Mouse (Mus musculus) CH12.LX (cell line): ENCODE results near the gene Col20a1. TPM values are rescaled to one million over a fixed set of nuclear protein-coding genes. Genes with fewer than 3 reads are reported as not detected.

ENCODE experiments used
- DNase-seq: peaks from one replicate; pipeline ENCODE4 v3.0.0-alpha.2; 2013; ENCODE audit errors: extremely low read depth
- H3K27ac ChIP-seq: 2 replicates; pipeline ENCODE4 v1.5.1; 2012; ENCODE audit warnings: low read depth, mild to moderate bottlenecking, control low read depth, moderate library complexity; ENCODE audit not compliant: insufficient read depth
- H3K27me3 ChIP-seq: replicated peaks from 2 replicates; pipeline ENCODE3; 2012; ENCODE audit warnings: inconsistent platforms
- H3K36me3 ChIP-seq, 2 experiments: replicated peaks in 1 of 2; 2 replicates each; pipeline versions ENCODE3 to v1.6.1; 2012; ENCODE audit warnings: inconsistent platforms in 1 of 2, low read length in 1 of 2, mild to moderate bottlenecking in 1 of 2, mixed read lengths in 1 of 2, moderate library complexity in 1 of 2; ENCODE audit not compliant: control insufficient read depth in 1 of 2, insufficient read depth in 1 of 2
- H3K4me1 ChIP-seq, 2 experiments: 2 replicates each; pipeline ENCODE4 v1.6.1; 2012; ENCODE audit warnings: inconsistent platforms in 1 of 2, moderate library complexity in 1 of 2; ENCODE audit not compliant: insufficient read depth in 2 of 2, control insufficient read depth in 1 of 2
- H3K4me2 ChIP-seq: 2 replicates; pipeline ENCODE4 v1.6.1; 2012; ENCODE audit warnings: low read depth, mild to moderate bottlenecking, control low read depth; ENCODE audit not compliant: poor library complexity, insufficient read depth, severe bottlenecking
- H3K4me3 ChIP-seq, 3 experiments: fragments of 150-350 bp in 1 of 3; sonication (generic) in 1 of 3; replicated peaks in 1 of 3; 2 replicates each; pipeline versions ENCODE3 to v1.5.1; 2011 to 2012; ENCODE audit warnings: low read depth in 2 of 3, low read length in 2 of 3, mild to moderate bottlenecking in 2 of 3, moderate library complexity in 2 of 3, control low read depth in 1 of 3, improper control_type of control experiment in 1 of 3, inconsistent platforms in 1 of 3, mixed read lengths in 1 of 3; ENCODE audit not compliant: poor library complexity in 1 of 3
- H3K79me2 ChIP-seq: replicated peaks from 2 replicates; pipeline ENCODE4 v1.6.1; 2012; ENCODE audit warnings: mild to moderate bottlenecking, moderate library complexity; ENCODE audit not compliant: control insufficient read depth, poor library complexity, insufficient read depth, severe bottlenecking; ENCODE audit errors: extremely low read depth
- H3K9ac ChIP-seq: 2 replicates; pipeline ENCODE4 v1.6.1; 2012; ENCODE audit warnings: low read depth, mild to moderate bottlenecking, control low read depth, moderate library complexity; ENCODE audit not compliant: insufficient read depth
- H3K9me3 ChIP-seq: replicated peaks from 2 replicates; pipeline ENCODE3; 2012; ENCODE audit warnings: low read length, inconsistent platforms, mixed read lengths
- BHLHE40 ChIP-seq: IDR thresholded peaks from 2 replicates; pipeline ENCODE4 v1.6.1; 2011; ENCODE audit warnings: mild to moderate bottlenecking, low read depth, low read length, improper control_type of control experiment
- CHD1 ChIP-seq: IDR thresholded peaks from 2 replicates; pipeline ENCODE4 v1.6.1; 2012; ENCODE audit warnings: low read depth, low read length, improper control_type of control experiment, inconsistent platforms
- CTCF ChIP-seq, 2 experiments: IDR thresholded peaks in 1 of 2; conservative IDR thresholded peaks in 1 of 2; 2 replicates each; pipeline ENCODE4 v1.5.1; 2011 to 2012; ENCODE audit warnings: low read depth in 2 of 2, low read length in 2 of 2, improper control_type of control experiment in 1 of 2, inconsistent platforms in 1 of 2, mild to moderate bottlenecking in 1 of 2, moderate library complexity in 1 of 2
- GABPA ChIP-seq: IDR thresholded peaks from 2 replicates; pipeline ENCODE4 v1.6.1; 2012; ENCODE audit warnings: low read depth, low read length, improper control_type of control experiment, inconsistent platforms; ENCODE audit not compliant: insufficient replicate concordance
- KAT2A ChIP-seq: IDR thresholded peaks from 2 replicates; pipeline ENCODE4 v1.6.1; 2012; ENCODE audit warnings: low read length, improper control_type of control experiment, inconsistent platforms; ENCODE audit not compliant: insufficient replicate concordance
- NRF1 ChIP-seq: IDR thresholded peaks from 2 replicates; pipeline ENCODE4 v1.6.1; 2014; ENCODE audit warnings: low read depth, mild to moderate bottlenecking, inconsistent platforms, low read length, improper control_type of control experiment, moderate library complexity
- PAX5 ChIP-seq: IDR thresholded peaks from 2 replicates; pipeline ENCODE4 v1.6.1; 2012; ENCODE audit warnings: low read length, inconsistent platforms, mixed read lengths
- POLR2AphosphoS2 ChIP-seq: IDR thresholded peaks from 2 replicates; pipeline ENCODE4 v1.6.1; 2011; ENCODE audit warnings: low read depth, low read length, improper control_type of control experiment
- SIN3A ChIP-seq: IDR thresholded peaks from 2 replicates; pipeline ENCODE4 v1.6.1; 2012; ENCODE audit warnings: low read length, improper control_type of control experiment, inconsistent platforms
- TBP ChIP-seq: conservative IDR thresholded peaks from 2 replicates; pipeline ENCODE4 v1.6.1; 2011; ENCODE audit warnings: low read depth, low read length, improper control_type of control experiment
- TCF12 ChIP-seq: IDR thresholded peaks from 2 replicates; pipeline ENCODE4 v1.6.1; 2014; ENCODE audit warnings: low read depth, mild to moderate bottlenecking, inconsistent platforms, low read length, improper control_type of control experiment
- UBTF ChIP-seq: IDR thresholded peaks from 2 replicates; pipeline ENCODE4 v1.6.1; 2012; ENCODE audit warnings: low read depth, mild to moderate bottlenecking, inconsistent platforms, low read length, improper control_type of control experiment, moderate library complexity
- USF1 ChIP-seq: IDR thresholded peaks from 2 replicates; pipeline ENCODE4 v1.6.1; 2014; ENCODE audit warnings: low read depth, mild to moderate bottlenecking, inconsistent platforms, low read length, improper control_type of control experiment
- USF2 ChIP-seq: conservative IDR thresholded peaks from 2 replicates; pipeline ENCODE4 v1.6.1; 2011; ENCODE audit warnings: low read depth, low read length, improper control_type of control experiment
- ZKSCAN1 ChIP-seq: IDR thresholded peaks from 2 replicates; pipeline ENCODE4 v1.6.1; 2012; ENCODE audit warnings: low read depth, inconsistent platforms, low read length, improper control_type of control experiment, borderline replicate concordance
- ZMIZ1 ChIP-seq: IDR thresholded peaks from 2 replicates; pipeline ENCODE4 v1.6.1; 2012; ENCODE audit warnings: low read depth, mild to moderate bottlenecking, inconsistent platforms, low read length, improper control_type of control experiment
- dilution Hi-C: fragments of 300-500 bp; cut with MboI; formaldehyde crosslinking; loops from 2 replicates; pipeline ENCODE4 v1.14.3; 2020; ENCODE audit warnings: low sequenced_read_pairs; ENCODE audit not compliant: extremely low pct_unique_long_range_greater_than_20kb, extremely low pct_ligation_motif_present
- in situ Hi-C: fragments of 300-500 bp; cut with MboI; formaldehyde crosslinking; loops from 3 replicates; pipeline ENCODE4 v1.14.3; 2019; ENCODE audit warnings: low sequenced_read_pairs, low pct_ligation_motif_present, low pct_unique_long_range_greater_than_20kb, mixed read lengths
- polyA plus RNA-seq: library from polyadenylated mRNA; unstranded; fragments of >175 nt; gene quantifications from 2 replicates; pipeline ENCODE4 v1.2.1, GENCODE M21; 2012; ENCODE audit warnings: low read depth; ENCODE audit not compliant: insufficient read length
- total RNA-seq, 2 experiments: library from RNA; depleted of rRNA; stranded (reverse); fragments of 300-350 nt in 1 of 2; fragments of >200 nt in 1 of 2; gene quantifications; 2 replicates each; pipeline ENCODE4 v1.2.3; 2012 to 2014

Col20a1 gene
- total and polyA plus RNA-seq, 3 experiments, result 0.52 to 2.2 (median 0.68) TPM

- TF ChIP-seq ZMIZ1 (no peak), CTCF (conservative IDR thresholded peaks at IDR 0.05 in 1 of 2, IDR thresholded peaks at IDR 0.05 in 1 of 2; ENCODE audit: low read depth in 2 of 2, low read length in 2 of 2) (no peak), TCF12 (no peak)
- TF ChIP-seq, all 38 proteins: peak for 0
- peaks cover 14 to 42% of the 10 kb centered on the region in 2 experiments for H3K36me3 ChIP-seq
- H3K4me1 ChIP-seq, result no peaks in the 10 kb centered on the region
- H3K4me3 ChIP-seq, result no peak overlapping the region
- H3K4me2 ChIP-seq, result no peak overlapping the region
- no peak for DNase-seq
- in situ Hi-C loops (no loop called here), dilution Hi-C loops (no loop called here)
- H3K27me3 ChIP-seq, result no peaks in the 10 kb centered on the region
- H3K27ac ChIP-seq, result no peak overlapping the region
- no peak overlapping the region for H3K9ac ChIP-seq
- H3K79me2 ChIP-seq, result no peaks in the 10 kb centered on the region
- H3K9me3 ChIP-seq, result no peaks in the 10 kb centered on the region
Observed at GRCm38 (mm10) chr2:180987001-180987400, 666 bp downstream of the Col20a1 start.

DNA sequence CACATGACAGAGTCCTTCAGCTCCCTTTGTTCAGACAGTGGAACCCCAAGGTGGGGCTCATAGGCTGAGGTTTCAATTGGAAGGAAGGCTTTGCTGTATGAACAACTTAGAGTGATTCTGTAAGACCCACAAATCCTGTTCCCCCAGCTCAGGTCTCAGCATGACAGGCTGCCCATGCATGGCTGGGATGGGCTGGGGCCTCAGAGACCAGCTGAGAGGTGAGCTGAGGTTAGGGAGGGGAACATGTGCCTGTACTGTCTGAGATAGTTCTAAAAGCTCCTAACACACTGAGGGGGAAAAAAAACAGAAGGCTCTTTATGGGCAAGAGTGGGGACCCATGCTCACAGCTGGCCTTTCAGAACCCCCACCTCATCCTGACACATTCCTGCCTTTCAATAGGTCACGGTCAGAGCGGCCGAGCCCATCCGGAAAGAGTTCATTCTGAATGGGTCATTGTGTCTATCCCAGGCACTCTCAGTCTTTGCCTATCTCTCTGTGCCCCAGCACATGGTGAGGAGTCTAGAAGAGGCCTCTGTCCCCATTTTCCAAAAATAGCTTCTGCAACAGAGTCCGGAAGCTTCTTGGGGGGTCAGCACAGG is 1.2 kb downstream of the Col20a1 start:
- in situ Hi-C loops (no loop called here), dilution Hi-C loops (no loop called here)
- Histone ChIP-seq H3K9me3 (no peaks in the 10 kb centered on the region), H3K4me2 (no peak overlapping the region), H3K79me2 (no peaks in the 10 kb centered on the region), H3K4me3 (no peak overlapping the region), H3K27me3 (no peaks in the 10 kb centered on the region), H3K27ac (no peak overlapping the region), H3K4me1 (no peaks in the 10 kb centered on the region), H3K36me3 (peaks cover 9 to 37% of the 10 kb centered on the region in 2 experiments), H3K9ac (no peak overlapping the region)
- no peak for TF ChIP-seq TBP
- TF ChIP-seq USF2, result no peak
- no peak for TF ChIP-seq USF1
- no peak for TF ChIP-seq CTCF (conservative IDR thresholded peaks at IDR 0.05 in 1 of 2, IDR thresholded peaks at IDR 0.05 in 1 of 2; ENCODE audit: low read depth in 2 of 2, low read length in 2 of 2)
- TF ChIP-seq UBTF, result no peak
- no peak for TF ChIP-seq BHLHE40
- TF ChIP-seq POLR2AphosphoS2, result no peak
- TF ChIP-seq SIN3A, result no peak
- no peak for TF ChIP-seq ZKSCAN1
- no peak for TF ChIP-seq GABPA
- TF ChIP-seq KAT2A, result no peak
- TF ChIP-seq NRF1, result no peak
- no peak for TF ChIP-seq PAX5
- no peak for TF ChIP-seq CHD1
- no peak for DNase-seq
